Mouse (Mus musculus): ENCODE data around the gene Ddx58. TPM values are rescaled to one million over a fixed set of nuclear protein-coding genes. Genes with fewer than 3 reads are reported as not detected.

Gene Ddx58
- polyA plus RNA-seq, 1 experiment, result 43.6 TPM

- Histone ChIP-seq H3K27me3 (ENCODE audit: control insufficient read depth, insufficient read depth, low read length, poor library complexity, severe bottlenecking) (no peaks in the 10 kb centered on the region), H3K9ac (ENCODE audit: low read depth, poor library complexity, severe bottlenecking) (peak overlapping the region; percentile 25; the same call in 1 of the 2 replicates), H3K27ac (ENCODE audit: insufficient read depth, low read length) (no peak overlapping the region), H3K9me3 (replicated peaks; ENCODE audit: control insufficient read depth, insufficient read depth, low read length, poor library complexity, severe bottlenecking) (no peaks in the 10 kb centered on the region), H3K4me3 (ENCODE audit: low read depth, low read length) (no peak overlapping the region), H3K4me1 (ENCODE audit: control insufficient read depth, insufficient read depth, low read length) (no peaks in the 10 kb centered on the region), H3K36me3 (ENCODE audit: control insufficient read depth, insufficient read depth, low read length, poor library complexity, severe bottlenecking) (no peaks in the 10 kb centered on the region)
- TF ChIP-seq CTCF (IDR thresholded peaks at IDR 0.05; ENCODE audit: low read depth, low read length) (no peak), POLR2A (IDR thresholded peaks at IDR 0.05; ENCODE audit: insufficient read depth, low read length) (no peak), EP300 (IDR thresholded peaks at IDR 0.05; ENCODE audit: insufficient read depth, low read depth, low read length) (no peak)
These were observed 680 bp upstream of the Ddx58 start for GRCm38 (mm10) chr4:40240272-40240744.

- no peaks in the 10 kb centered on the region for H3K36me3 ChIP-seq (ENCODE audit: control insufficient read depth, insufficient read depth, low read length, poor library complexity, severe bottlenecking)
- H3K4me1 ChIP-seq (ENCODE audit: control insufficient read depth, insufficient read depth, low read length), result peaks cover 2% of the 10 kb centered on the region
- TF ChIP-seq CTCF (IDR thresholded peaks at IDR 0.05; ENCODE audit: low read depth, low read length), result no peak
- no peak for TF ChIP-seq EP300 (IDR thresholded peaks at IDR 0.05; ENCODE audit: insufficient read depth, low read depth, low read length)
- TF ChIP-seq POLR2A (IDR thresholded peaks at IDR 0.05; ENCODE audit: insufficient read depth, low read length), result no peak
- peak overlapping the region; percentile 25 for H3K9ac ChIP-seq (ENCODE audit: low read depth, poor library complexity, severe bottlenecking)
- no peaks in the 10 kb centered on the region for H3K27me3 ChIP-seq (ENCODE audit: control insufficient read depth, insufficient read depth, low read length, poor library complexity, severe bottlenecking)
- H3K27ac ChIP-seq (ENCODE audit: insufficient read depth, low read length), result peak overlapping the region; percentile 55
- no peaks in the 10 kb centered on the region for H3K9me3 ChIP-seq (replicated peaks; ENCODE audit: control insufficient read depth, insufficient read depth, low read length, poor library complexity, severe bottlenecking)
- H3K4me3 ChIP-seq (ENCODE audit: low read depth, low read length), result peak overlapping the region; percentile 41
These were observed 882 bp downstream of the Ddx58 start for GRCm38 (mm10) chr4:40238483-40239408.

- H3K9ac ChIP-seq (ENCODE audit: low read depth, poor library complexity, severe bottlenecking), result no peak overlapping the region
- H3K27ac ChIP-seq (ENCODE audit: insufficient read depth, low read length), result no peak overlapping the region
- TF ChIP-seq EP300 (IDR thresholded peaks at IDR 0.05; ENCODE audit: insufficient read depth, low read depth, low read length) (no peak), CTCF (IDR thresholded peaks at IDR 0.05; ENCODE audit: low read depth, low read length) (no peak), POLR2A (IDR thresholded peaks at IDR 0.05; ENCODE audit: insufficient read depth, low read length) (no peak)
- H3K4me3 ChIP-seq (ENCODE audit: low read depth, low read length), result no peak overlapping the region
- peaks cover 2% of the 10 kb centered on the region for H3K4me1 ChIP-seq (ENCODE audit: control insufficient read depth, insufficient read depth, low read length)
- H3K27me3 ChIP-seq (ENCODE audit: control insufficient read depth, insufficient read depth, low read length, poor library complexity, severe bottlenecking), result no peaks in the 10 kb centered on the region
- H3K9me3 ChIP-seq (replicated peaks; ENCODE audit: control insufficient read depth, insufficient read depth, low read length, poor library complexity, severe bottlenecking), result no peaks in the 10 kb centered on the region
- no peaks in the 10 kb centered on the region for H3K36me3 ChIP-seq (ENCODE audit: control insufficient read depth, insufficient read depth, low read length, poor library complexity, severe bottlenecking)
These were observed 2.8 kb downstream of the Ddx58 start for GRCm38 (mm10) chr4:40236829-40237228.

- Histone ChIP-seq H3K36me3 (ENCODE audit: control insufficient read depth, insufficient read depth, low read length, poor library complexity, severe bottlenecking) (no peaks in the 10 kb centered on the region), H3K4me1 (ENCODE audit: control insufficient read depth, insufficient read depth, low read length) (peaks cover 2% of the 10 kb centered on the region), H3K27me3 (ENCODE audit: control insufficient read depth, insufficient read depth, low read length, poor library complexity, severe bottlenecking) (no peaks in the 10 kb centered on the region), H3K27ac (ENCODE audit: insufficient read depth, low read length) (peak overlapping the region; percentile 57), H3K9ac (ENCODE audit: low read depth, poor library complexity, severe bottlenecking) (peak overlapping the region; percentile 45; the same call in 1 of the 2 replicates), H3K4me3 (ENCODE audit: low read depth, low read length) (peak overlapping the region; percentile 16; the same call in 1 of the 2 replicates), H3K9me3 (replicated peaks; ENCODE audit: control insufficient read depth, insufficient read depth, low read length, poor library complexity, severe bottlenecking) (no peaks in the 10 kb centered on the region)
- TF ChIP-seq CTCF (IDR thresholded peaks at IDR 0.05; ENCODE audit: low read depth, low read length) (no peak), POLR2A (IDR thresholded peaks at IDR 0.05; ENCODE audit: insufficient read depth, low read length) (no peak), EP300 (IDR thresholded peaks at IDR 0.05; ENCODE audit: insufficient read depth, low read depth, low read length) (peak; percentile 79)
These were observed 5.4 kb downstream of the Ddx58 start for GRCm38 (mm10) chr4:40234256-40234655.

- TF ChIP-seq EP300 (IDR thresholded peaks at IDR 0.05; ENCODE audit: insufficient read depth, low read depth, low read length) (no peak), CTCF (IDR thresholded peaks at IDR 0.05; ENCODE audit: low read depth, low read length) (peak; percentile 36)
- Histone ChIP-seq H3K9ac (ENCODE audit: low read depth, poor library complexity, severe bottlenecking) (no peak overlapping the region), H3K4me1 (ENCODE audit: control insufficient read depth, insufficient read depth, low read length) (peaks cover 2% of the 10 kb centered on the region), H3K27ac (ENCODE audit: insufficient read depth, low read length) (peak overlapping the region; percentile 46; the same call in 1 of the 2 replicates), H3K36me3 (ENCODE audit: control insufficient read depth, insufficient read depth, low read length, poor library complexity, severe bottlenecking) (no peaks in the 10 kb centered on the region), H3K4me3 (ENCODE audit: low read depth, low read length) (no peak overlapping the region), H3K27me3 (ENCODE audit: control insufficient read depth, insufficient read depth, low read length, poor library complexity, severe bottlenecking) (no peaks in the 10 kb centered on the region), H3K9me3 (replicated peaks; ENCODE audit: control insufficient read depth, insufficient read depth, low read length, poor library complexity, severe bottlenecking) (no peaks in the 10 kb centered on the region)
These were observed 6.5 kb downstream of the Ddx58 start for GRCm38 (mm10) chr4:40233062-40233664.

Measured in ES-Bruce4 (cell line).